Mouse (Mus musculus): ENCODE data around the gene Zfp865. TPM values are rescaled to one million over a fixed set of nuclear protein-coding genes. Genes with fewer than 3 reads are reported as not detected.

Gene Zfp865
- total and polyA plus RNA-seq, 3 experiments, result 13.8 to 16.9 (median 13.9) TPM

DNA sequence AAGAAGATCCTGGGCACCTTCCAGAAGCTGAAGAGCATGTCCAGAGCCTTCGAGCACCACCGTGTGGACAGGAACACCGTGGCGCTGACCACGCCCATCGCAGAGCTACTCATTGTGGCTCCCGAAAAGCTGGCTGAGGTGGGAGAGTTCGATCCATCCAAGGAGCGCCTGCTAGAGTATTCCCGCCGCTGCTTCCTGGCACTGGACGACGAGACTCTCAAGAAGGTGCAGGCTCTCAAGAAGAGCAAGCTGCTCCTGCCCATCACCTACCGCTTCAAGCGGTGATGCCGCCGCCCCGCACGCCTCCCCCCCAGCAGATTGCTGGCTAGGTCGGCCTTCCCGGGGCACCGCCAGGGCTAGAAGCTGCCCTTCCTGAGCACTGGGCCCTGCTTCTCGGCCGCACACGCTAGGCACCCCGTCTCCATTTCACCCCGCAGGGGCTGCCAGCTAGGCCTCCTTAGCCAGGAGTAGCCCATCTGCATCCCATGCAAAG lies 40.1 kb downstream of the Zfp865 start:
- H3K27me3 ChIP-seq (ENCODE audit: control insufficient read depth, insufficient read depth, low read length), result peaks cover 8% of the 10 kb centered on the region
- peak; percentile 79 to 84 for DNase-seq
- peaks cover 4% of the 10 kb centered on the region for H3K4me1 ChIP-seq (ENCODE audit: control insufficient read depth, insufficient read depth, low read length)
- H3K79me2 ChIP-seq (replicated peaks; ENCODE audit: control insufficient read depth, insufficient read depth, low read length), result no peaks in the 10 kb centered on the region; the same call in 1 of the 2 replicates
- peak; percentile 82 for TF ChIP-seq CTCF (IDR thresholded peaks at IDR 0.05)
- peak; percentile 85 for TF ChIP-seq EP300 (IDR thresholded peaks at IDR 0.05; ENCODE audit: insufficient read depth, low read depth, low read length)
- TF ChIP-seq POLR2A (IDR thresholded peaks at IDR 0.05; ENCODE audit: insufficient read depth, low read depth, low read length), result no peak
- WGBS, result 3% methylated on average over 27 of the region's 27 CpGs
- intact Hi-C loops (cut with DNase I), result loop anchor here (2.0 to 10.0 kb wide), 3 partner anchors 67 to 375 kb away; partner anchors contain the start of genes Hspbp1 and Kmt5c
- H3K27ac ChIP-seq, result peak overlapping the region; percentile 100
- peak overlapping the region; percentile 93 for H3K4me3 ChIP-seq
- peaks cover 13% of the 10 kb centered on the region for H3K36me3 ChIP-seq (ENCODE audit: control insufficient read depth, insufficient read depth, low read length)
- H3K9ac ChIP-seq (ENCODE audit: low read depth, low read length), result peak overlapping the region; percentile 46

DNA sequence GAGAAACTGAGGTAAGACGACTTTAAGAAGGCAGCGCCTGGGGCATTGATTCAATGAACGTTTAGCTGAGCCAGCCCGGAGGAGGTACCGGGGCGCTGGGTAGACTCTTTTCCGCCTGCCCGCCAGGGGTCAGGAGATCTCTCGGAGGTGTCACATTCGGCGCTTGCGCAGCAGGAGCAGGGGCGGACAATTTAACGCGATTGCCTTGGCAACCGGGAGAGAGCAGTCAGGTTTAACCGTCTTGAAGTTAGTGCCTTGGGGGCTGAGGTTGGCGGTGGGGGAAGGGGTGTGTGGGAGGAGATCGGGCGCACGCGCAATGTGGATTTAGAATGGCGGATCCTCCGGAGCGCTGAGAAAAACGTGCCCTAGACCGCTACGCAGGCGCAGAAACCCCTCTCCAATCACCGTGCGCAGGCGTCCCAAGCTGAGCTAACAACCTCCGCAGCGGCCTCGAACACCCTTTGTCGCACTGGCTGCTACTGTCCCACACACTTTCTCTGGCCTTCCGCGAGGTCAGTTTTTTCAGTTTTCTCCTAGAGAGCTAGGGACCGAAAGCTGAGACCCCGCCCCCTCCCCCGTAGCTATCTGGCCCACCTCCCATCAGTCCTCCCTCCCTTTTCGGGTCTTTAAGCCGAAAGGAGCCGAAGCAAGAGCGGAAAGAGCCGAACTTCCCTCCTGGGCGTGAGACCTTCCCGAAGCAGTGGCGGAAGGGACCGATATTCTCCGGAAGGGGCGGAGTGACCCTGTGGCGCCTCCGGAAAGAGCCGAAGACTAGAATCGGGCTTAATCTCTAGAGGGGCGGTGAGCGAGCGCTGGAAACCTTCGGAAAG lies 41.0 kb downstream of the Zfp865 start:
- H3K27ac ChIP-seq, result peak overlapping the region; percentile 100
- H3K4me1 ChIP-seq (ENCODE audit: control insufficient read depth, insufficient read depth, low read length), result peaks cover 4% of the 10 kb centered on the region
- peak; percentile 97 to 98 for DNase-seq
- H3K36me3 ChIP-seq (ENCODE audit: control insufficient read depth, insufficient read depth, low read length), result peaks cover 13% of the 10 kb centered on the region
- H3K27me3 ChIP-seq (ENCODE audit: control insufficient read depth, insufficient read depth, low read length), result peaks cover 5% of the 10 kb centered on the region
- peak overlapping the region; percentile 88 for H3K9ac ChIP-seq (ENCODE audit: low read depth, low read length)
- intact Hi-C loops (cut with DNase I), result loop anchor here (2.0 to 10.0 kb wide), 3 partner anchors 66 to 376 kb away; partner anchors contain the start of genes Hspbp1 and Kmt5c
- under 1% methylated on average over 60 of the region's 60 CpGs for WGBS
- peak; percentile 37 for TF ChIP-seq POLR2A (IDR thresholded peaks at IDR 0.05; ENCODE audit: insufficient read depth, low read depth, low read length)
- TF ChIP-seq CTCF (IDR thresholded peaks at IDR 0.05), result peak; percentile 78
- TF ChIP-seq EP300 (IDR thresholded peaks at IDR 0.05; ENCODE audit: insufficient read depth, low read depth, low read length), result no peak
- peaks cover 3% of the 10 kb centered on the region for H3K79me2 ChIP-seq (replicated peaks; ENCODE audit: control insufficient read depth, insufficient read depth, low read length)
- peak overlapping the region; percentile 93 for H3K4me3 ChIP-seq

- peak within 1 kb of the TSS; percentile 100 for H3K27ac ChIP-seq
- TF ChIP-seq POLR2A (IDR thresholded peaks at IDR 0.05; ENCODE audit: insufficient read depth, low read depth, low read length) (peak; percentile 68; the same call in 1 of the 2 replicates), CTCF (IDR thresholded peaks at IDR 0.05) (no peak)
- H3K27me3 ChIP-seq (ENCODE audit: control insufficient read depth, insufficient read depth, low read length), result peaks cover 2% of the 10 kb centered on the region
- WGBS, result under 1% methylated on average over 56 of the region's 65 CpGs
- H3K4me3 ChIP-seq, result peak within 1 kb of the TSS; percentile 93
- H3K4me1 ChIP-seq (ENCODE audit: control insufficient read depth, insufficient read depth, low read length), result peaks cover 6% of the 10 kb centered on the region
- peak within 1 kb of the TSS; percentile 90 for H3K9ac ChIP-seq (ENCODE audit: low read depth, low read length)
- DNase-seq, result peak; percentile 95 to 96
- intact Hi-C loops (cut with DNase I), result loop anchor here (1.0 to 10.0 kb wide), 4 partner anchors 47 to 377 kb away; partner anchors contain the start of genes Gm44973, Hspbp1 and Kmt5c
- H3K79me2 ChIP-seq (replicated peaks; ENCODE audit: control insufficient read depth, insufficient read depth, low read length), result peaks cover 5% of the 10 kb centered on the region
- peaks cover 16% of the 10 kb centered on the region for H3K36me3 ChIP-seq (ENCODE audit: control insufficient read depth, insufficient read depth, low read length)
These were observed 41.7 kb downstream of the Zfp865 start, which contains the start of gene U2af2 for GRCm38 (mm10) chr7:5061774-5062359. Gene U2af2, plus strand, starts transcription at chr7:5062143.

- Histone ChIP-seq H3K9ac (ENCODE audit: low read depth, low read length) (peak overlapping the region; percentile 90), H3K36me3 (ENCODE audit: control insufficient read depth, insufficient read depth, low read length) (peaks cover 16% of the 10 kb centered on the region), H3K4me1 (ENCODE audit: control insufficient read depth, insufficient read depth, low read length) (peaks cover 6% of the 10 kb centered on the region), H3K79me2 (replicated peaks; ENCODE audit: control insufficient read depth, insufficient read depth, low read length) (peaks cover 6% of the 10 kb centered on the region), H3K4me3 (peak overlapping the region; percentile 93), H3K27me3 (ENCODE audit: control insufficient read depth, insufficient read depth, low read length) (no peaks in the 10 kb centered on the region; the same call in 1 of the 2 replicates), H3K27ac (peak overlapping the region; percentile 100)
- 1% methylated on average over 50 of the region's 51 CpGs for WGBS
- no peak for DNase-seq
- no peak for TF ChIP-seq EP300 (IDR thresholded peaks at IDR 0.05; ENCODE audit: insufficient read depth, low read depth, low read length)
- no peak; the same call in 1 of the 2 replicates for TF ChIP-seq POLR2A (IDR thresholded peaks at IDR 0.05; ENCODE audit: insufficient read depth, low read depth, low read length)
- TF ChIP-seq CTCF (IDR thresholded peaks at IDR 0.05), result no peak
- intact Hi-C loops (cut with DNase I), result loop anchor here (1.0 to 10.0 kb wide), 4 partner anchors 16 to 378 kb away; partner anchors contain the start of genes Gm44973, Hspbp1 and Kmt5c
These were observed 42.3 kb downstream of the Zfp865 start for GRCm38 (mm10) chr7:5062360-5063001.

- H3K4me1 ChIP-seq (ENCODE audit: control insufficient read depth, insufficient read depth, low read length), result peaks cover 6% of the 10 kb centered on the region
- H3K27me3 ChIP-seq (ENCODE audit: control insufficient read depth, insufficient read depth, low read length), result no peaks in the 10 kb centered on the region
- H3K9ac ChIP-seq (ENCODE audit: low read depth, low read length), result no peak overlapping the region
- peaks cover 19% of the 10 kb centered on the region for H3K36me3 ChIP-seq (ENCODE audit: control insufficient read depth, insufficient read depth, low read length)
- WGBS, result 83% methylated on average over 6 of the region's 6 CpGs
- no peak for TF ChIP-seq POLR2A (IDR thresholded peaks at IDR 0.05; ENCODE audit: insufficient read depth, low read depth, low read length)
- no peak for TF ChIP-seq CTCF (IDR thresholded peaks at IDR 0.05)
- TF ChIP-seq EP300 (IDR thresholded peaks at IDR 0.05; ENCODE audit: insufficient read depth, low read depth, low read length), result no peak
- H3K27ac ChIP-seq, result no peak overlapping the region
- DNase-seq, result no peak
- intact Hi-C loops (cut with DNase I), result loop anchor here (5.0 to 10.0 kb wide), 2 partner anchors 323 to 380 kb away; partner anchors contain the start of genes Hspbp1 and Kmt5c
- no peak overlapping the region for H3K4me3 ChIP-seq
- H3K79me2 ChIP-seq (replicated peaks; ENCODE audit: control insufficient read depth, insufficient read depth, low read length), result peaks cover 7% of the 10 kb centered on the region
These were observed 44.7 kb downstream of the Zfp865 start for GRCm38 (mm10) chr7:5064886-5065285.

Measured in heart, adult 2 months (tissue).